Mouse (Mus musculus): ENCODE measurements at regions not wholly inside any gene's neighbourhood (a gene's known extent, or its start where the extent isn't known, plus 50 kb on each side); places are given as distances from the start of the nearest gene placed in this dataset.

- Histone ChIP-seq H3K4me3 (ENCODE audit: low read length) (no peak overlapping the region), H3K4me1 (ENCODE audit: control insufficient read depth, insufficient read depth, low read length) (no peaks in the 10 kb centered on the region), H3K27me3 (ENCODE audit: control insufficient read depth, insufficient read depth, low read length) (no peaks in the 10 kb centered on the region), H3K9ac (ENCODE audit: low read depth, low read length) (no peak overlapping the region), H3K36me3 (ENCODE audit: control insufficient read depth, insufficient read depth, low read length) (no peaks in the 10 kb centered on the region), H3K27ac (ENCODE audit: low read depth, low read length) (no peak overlapping the region), H3K4me2 (replicated peaks; ENCODE audit: low read depth, low read length) (no peak overlapping the region), H3K9me3 (ENCODE audit: control insufficient read depth, low read length) (no peaks in the 10 kb centered on the region)
- 55% methylated on average over 2 of the region's 2 CpGs for WGBS
- ATAC-seq (ENCODE audit: low FRiP score, low TSS enrichment): peak; percentile 47; the same call in 1 of the 2 replicates
Observed at GRCm38 (mm10) chr5:18434245-18434644, 74.1 kb upstream of the Gnai1 start.

- H3K4me3 ChIP-seq (ENCODE audit: low read length): no peak overlapping the region
Observed at GRCm38 (mm10) chr5:18433287-18433686, 73.1 kb upstream of the Gnai1 start.

GRCm38 (mm10) chr5:18425098-18425497, 64.9 kb upstream of the Gnai1 start:
- Histone ChIP-seq H3K9ac (ENCODE audit: low read depth, low read length) (no peak overlapping the region), H3K27ac (ENCODE audit: low read depth, low read length) (no peak overlapping the region), H3K36me3 (ENCODE audit: control insufficient read depth, insufficient read depth, low read length) (no peaks in the 10 kb centered on the region), H3K27me3 (ENCODE audit: control insufficient read depth, insufficient read depth, low read length) (no peaks in the 10 kb centered on the region), H3K4me1 (ENCODE audit: control insufficient read depth, insufficient read depth, low read length) (no peaks in the 10 kb centered on the region), H3K4me3 (ENCODE audit: low read length) (no peak overlapping the region), H3K9me3 (ENCODE audit: control insufficient read depth, low read length) (no peaks in the 10 kb centered on the region), H3K4me2 (replicated peaks; ENCODE audit: low read depth, low read length) (no peak overlapping the region)
- WGBS: 60% methylated on average over 4 of the region's 4 CpGs
- no peak for ATAC-seq (ENCODE audit: low FRiP score, low TSS enrichment)

More at GRCm38 (mm10) chr5:18433287-18433686, 73.1 kb upstream of the Gnai1 start:
- no peak overlapping the region for H3K4me2 ChIP-seq (replicated peaks; ENCODE audit: low read depth, low read length)
- no peak overlapping the region for H3K9ac ChIP-seq (ENCODE audit: low read depth, low read length)
- no peaks in the 10 kb centered on the region for H3K36me3 ChIP-seq (ENCODE audit: control insufficient read depth, insufficient read depth, low read length)
- 60% methylated on average over 7 of the region's 7 CpGs for WGBS
- peak; percentile 33; the same call in 1 of the 2 replicates for ATAC-seq (ENCODE audit: low FRiP score, low TSS enrichment)
- H3K27me3 ChIP-seq (ENCODE audit: control insufficient read depth, insufficient read depth, low read length): no peaks in the 10 kb centered on the region
- H3K27ac ChIP-seq (ENCODE audit: low read depth, low read length): no peak overlapping the region
- no peaks in the 10 kb centered on the region for H3K4me1 ChIP-seq (ENCODE audit: control insufficient read depth, insufficient read depth, low read length)
- no peaks in the 10 kb centered on the region for H3K9me3 ChIP-seq (ENCODE audit: control insufficient read depth, low read length)

- Histone ChIP-seq H3K9ac (ENCODE audit: low read depth, low read length) (no peak overlapping the region), H3K4me2 (replicated peaks; ENCODE audit: low read depth, low read length) (no peak overlapping the region), H3K27ac (ENCODE audit: low read depth, low read length) (no peak overlapping the region), H3K27me3 (ENCODE audit: control insufficient read depth, insufficient read depth, low read length) (no peaks in the 10 kb centered on the region), H3K4me3 (ENCODE audit: low read length) (no peak overlapping the region), H3K4me1 (ENCODE audit: control insufficient read depth, insufficient read depth, low read length) (no peaks in the 10 kb centered on the region), H3K36me3 (ENCODE audit: control insufficient read depth, insufficient read depth, low read length) (no peaks in the 10 kb centered on the region), H3K9me3 (ENCODE audit: control insufficient read depth, low read length) (no peaks in the 10 kb centered on the region)
- WGBS: 69% methylated on average over 3 of the region's 3 CpGs
- ATAC-seq (ENCODE audit: low FRiP score, low TSS enrichment): no peak
Observed at GRCm38 (mm10) chr5:18414892-18415291, 54.7 kb upstream of the Gnai1 start.

Data from kidney, embryonic 14.5 days (tissue).